Comparison of ENCODE assay signal across 9 mouse cellular contexts in the genomic region with DNA sequence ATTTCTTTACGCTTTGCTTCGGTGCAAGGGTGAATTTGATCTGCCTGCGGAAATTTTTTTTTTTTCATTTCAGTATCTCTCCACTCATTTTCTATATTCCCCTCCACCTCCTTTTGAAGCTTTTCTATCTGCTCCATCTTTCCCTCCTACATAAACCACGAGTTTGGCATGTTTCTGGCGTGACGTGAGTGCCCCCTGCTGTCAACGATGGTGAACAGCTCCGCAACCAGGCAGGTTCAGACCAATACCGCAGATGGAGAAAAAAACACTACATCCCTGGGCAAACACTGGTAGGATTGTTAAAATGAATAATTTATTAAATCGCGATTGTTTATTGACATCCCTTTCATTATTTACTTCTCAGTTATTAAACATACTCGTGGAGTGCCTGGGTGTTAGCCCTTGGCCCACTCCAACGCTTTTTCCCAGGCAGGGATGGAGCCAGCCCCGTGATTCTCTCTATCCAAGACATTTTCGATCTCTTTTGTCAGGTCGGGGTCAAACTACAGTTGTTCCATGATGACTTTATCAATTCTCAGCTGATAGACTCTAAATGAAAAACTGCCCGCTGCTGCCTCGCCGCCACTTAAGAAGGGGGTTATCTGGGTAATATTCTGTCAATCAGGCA. TPM values are rescaled to one million over a fixed set of nuclear protein-coding genes. Genes with fewer than 3 reads are reported as not detected.
A peak's percentile ranks its signal among the peaks of the same experiment; 100 is the strongest.
DNase-seq lines count a peak whose midpoint lies in the region; ATAC-seq lines count a peak whose summit lies in the region.
"Had no signal": no experiment of that assay in that cellular context is flagged by ENCODE, and none has a peak within 500 bp of the region (broad histone marks: within the 10 kb centered on the region; RNA-seq: fewer than 3 reads in every experiment).

No protein-coding gene starts in this region.

- peak; percentile 79 for DNase-seq in MN1 (ENCODE audit: low spot score)
- peak; percentile 94 to 95 for DNase-seq in layer of hippocampus, postnatal 10 days (ENCODE audit: low spot score in 2 of 2)
- DNase-seq in lung, postnatal 4 days, result peak; percentile 73 to 86
- DNase-seq in right cerebral cortex, adult 2 months (ENCODE audit: low spot score in 2 of 2), result peak; percentile 87 to 95
- peak; percentile 64 to 68 for DNase-seq in urinary bladder, adult 18-20 months (ENCODE audit: low spot score in 2 of 2)

- 34% methylated on average over 19 of the region's 19 CpGs for WGBS in forebrain, embryonic 15.5 days
- WGBS in hindbrain, embryonic 13.5 days, result 25% methylated on average over 19 of the region's 19 CpGs

- no peak overlapping the region for H3K27ac ChIP-seq in forebrain, embryonic 15.5 days (replicated peaks)
- H3K27ac ChIP-seq in hindbrain, embryonic 13.5 days, result no peak overlapping the region
- H3K27ac ChIP-seq: macrophage had no signal

- H3K4me3 ChIP-seq in forebrain, embryonic 15.5 days, result no peak overlapping the region
- no peak overlapping the region for H3K4me3 ChIP-seq in hindbrain, embryonic 13.5 days

- no peaks in the 10 kb centered on the region for H3K9me3 ChIP-seq in forebrain, embryonic 15.5 days
- H3K9me3 ChIP-seq in hindbrain, embryonic 13.5 days, result no peaks in the 10 kb centered on the region

- no peaks in the 10 kb centered on the region for H3K27me3 ChIP-seq in forebrain, embryonic 15.5 days
- no peaks in the 10 kb centered on the region for H3K27me3 ChIP-seq in hindbrain, embryonic 13.5 days

- peak; percentile 70; the same call in 1 of the 2 replicates for ATAC-seq in cerebellum, adult (ENCODE audit: insufficient number of reproducible peaks, low FRiP score, low TSS enrichment)
- peak; percentile 89 for ATAC-seq in forebrain, embryonic 15.5 days (replicated peaks)
- peak; percentile 80 for ATAC-seq in hindbrain, embryonic 13.5 days (ENCODE audit: low FRiP score)

- H3K36me3 ChIP-seq in forebrain, embryonic 15.5 days, result no peaks in the 10 kb centered on the region
- H3K36me3 ChIP-seq in hindbrain, embryonic 13.5 days, result no peaks in the 10 kb centered on the region

- H3K4me2 ChIP-seq in forebrain, embryonic 15.5 days (replicated peaks), result no peak overlapping the region
- H3K4me2 ChIP-seq in hindbrain, embryonic 13.5 days, result peak overlapping the region; percentile 13

- H3K4me1 ChIP-seq in forebrain, embryonic 15.5 days, result no peaks in the 10 kb centered on the region
- H3K4me1 ChIP-seq in hindbrain, embryonic 13.5 days (replicated peaks), result peaks cover 15% of the 10 kb centered on the region

- H3K9ac ChIP-seq in forebrain, embryonic 15.5 days (replicated peaks), result no peak overlapping the region
- no peak overlapping the region for H3K9ac ChIP-seq in hindbrain, embryonic 13.5 days

RNA-seq across cellular contexts. Expression of a gene that starts 53.9 kb away (rescaled TPM):
- 22.5 and 24.5 TPM in 2 replicates for polyA plus RNA-seq in forebrain, embryonic 15.5 days (2015; fragmentation: Nextera tagmentation; extraction: Ambion mirVana)
- 21.5 and 22.0 TPM in 2 replicates for polyA plus RNA-seq in hindbrain, embryonic 13.5 days (2015; fragmentation: Nextera tagmentation; extraction: Ambion mirVana)
- total RNA-seq in layer of hippocampus, postnatal 10 days (2021), result 10 to 100 TPM; 52.4 to 53.9 TPM
